Mouse (Mus musculus) hindbrain, postnatal 0 days (tissue): ENCODE data around the gene Gm4302. TPM values are rescaled to one million over a fixed set of nuclear protein-coding genes. Genes with fewer than 3 reads are reported as not detected.
"Not testable (repeated sequence)": the region's sequence is repeated elsewhere in the genome, so short reads cannot be mapped to it uniquely, and the experiment has no call there.

Experiments used
- ATAC-seq: fragments of 200-750 bp; cut with Nextera tagmentation; 2 replicates; pipeline ENCODE4 v1.8.0; 2017; ENCODE audit warnings: mild to moderate bottlenecking, moderate TSS enrichment, moderate library complexity
- DNase-seq: peaks from one replicate; pipeline ENCODE4 v3.0.0-alpha.2; 2015; ENCODE audit warnings: low spot score
- H3K27ac ChIP-seq: fragments of 300-500 bp; sonication (generic); 2 replicates; pipeline ENCODE4 v1.5.1; 2014; ENCODE audit warnings: mild to moderate bottlenecking
- H3K27me3 ChIP-seq: fragments of 300-500 bp; sonication (generic); 2 replicates; pipeline ENCODE4 v1.6.1; 2014; ENCODE audit warnings: low read length, mixed read lengths; ENCODE audit not compliant: insufficient read depth
- H3K36me3 ChIP-seq: fragments of 300-500 bp; sonication (generic); 2 replicates; pipeline ENCODE4 v1.6.1; 2014; ENCODE audit warnings: low read length, mixed read lengths; ENCODE audit not compliant: insufficient read depth
- H3K4me1 ChIP-seq: fragments of 300-500 bp; sonication (generic); 2 replicates; pipeline ENCODE4 v1.6.1; 2014; ENCODE audit warnings: antibody characterized with exemption, low read length, mixed read lengths; ENCODE audit not compliant: insufficient read depth
- H3K4me2 ChIP-seq: fragments of 300-500 bp; sonication (generic); 2 replicates; pipeline ENCODE4 v1.6.1; 2014; ENCODE audit warnings: low read depth, mild to moderate bottlenecking, low read length, moderate library complexity, mixed read lengths
- H3K4me3 ChIP-seq: fragments of 300-500 bp; sonication (generic); 2 replicates; pipeline ENCODE4 v1.5.1; 2014; ENCODE audit warnings: low read length
- H3K9ac ChIP-seq: fragments of 300-500 bp; sonication (generic); replicated peaks from 2 replicates; pipeline ENCODE4 v1.6.1; 2014; ENCODE audit warnings: mild to moderate bottlenecking, low read length, moderate library complexity, mixed read lengths
- H3K9me3 ChIP-seq: fragments of 300-500 bp; sonication (generic); 2 replicates; pipeline ENCODE4 v1.6.1; 2016; ENCODE audit warnings: low read length, mixed read lengths
- CTCF ChIP-seq: IDR thresholded peaks from 2 replicates; pipeline ENCODE4 v1.5.1; 2016; ENCODE audit warnings: antibody characterized with exemption, control low read depth, low read depth
- WGBS: fragments of 180-500 bp; shearing (Covaris S2); extraction: QIAGEN DNeasy Blood & Tissue Kit; methylation state at CpG from one replicate; pipeline ENCODE4 v1.1.7; 2014; 5-methylcytosine and 5-hydroxymethylcytosine counted together
- polyA plus RNA-seq: library from polyadenylated mRNA; unstranded; fragments of >200 nt; fragmentation: Nextera tagmentation; extraction: Ambion mirVana; gene quantifications from 2 replicates; pipeline ENCODE4 v1.2.1, GENCODE M21; 2015
- total RNA-seq: library from RNA; depleted of rRNA; stranded (reverse); fragments of >200 nt; gene quantifications from 2 replicates; pipeline ENCODE4 v1.2.3, GENCODE M21; 2014; rRNA removed

Gm4302 gene
- total RNA-seq: not detected in 2 replicates
- polyA plus RNA-seq: not detected in 2 replicates

GRCm38 (mm10) chr10:100340536-100340935 lies at the start of gene Gm4302:
Gene Gm4302, plus strand, starts transcription at chr10:100340836.
- WGBS: no CpG with 5 or more reads among the region's 3 CpGs
- not testable (repeated sequence) for H3K36me3 ChIP-seq, H3K27ac ChIP-seq, ATAC-seq, H3K27me3 ChIP-seq, H3K4me3 ChIP-seq, DNase-seq, H3K4me1 ChIP-seq, H3K9ac ChIP-seq, H3K9me3 ChIP-seq, H3K4me2 ChIP-seq

- DNase-seq (no peak), ATAC-seq (no peak)
- H3K4me2 ChIP-seq: no peak overlapping the region
- H3K27me3 ChIP-seq: no peaks in the 10 kb centered on the region
- no peak overlapping the region for H3K9ac ChIP-seq
- TF ChIP-seq CTCF: no peak
- H3K36me3 ChIP-seq: no peaks in the 10 kb centered on the region
- no peak overlapping the region for H3K4me3 ChIP-seq
- no peaks in the 10 kb centered on the region for H3K4me1 ChIP-seq
- no peaks in the 10 kb centered on the region for H3K9me3 ChIP-seq
- H3K27ac ChIP-seq: no peak overlapping the region
- 91% methylated on average over 2 of the region's 2 CpGs for WGBS
These were observed 44.5 kb upstream of the Gm4302 start for GRCm38 (mm10) chr10:100296105-100296504.

- not testable (repeated sequence) for H3K36me3 ChIP-seq, DNase-seq, H3K4me1 ChIP-seq, H3K27me3 ChIP-seq, H3K27ac ChIP-seq, H3K9me3 ChIP-seq, H3K4me2 ChIP-seq, H3K9ac ChIP-seq, H3K4me3 ChIP-seq, ATAC-seq
These were observed 40.5 kb upstream of the Gm4302 start for GRCm38 (mm10) chr10:100300106-100300505.

GRCm38 (mm10) chr10:100335376-100335775 lies 5.3 kb upstream of the Gm4302 start, which contains the start of gene Gm4301:
Gene Gm4301, plus strand, starts transcription at chr10:100335676.
- ATAC-seq, H3K9ac ChIP-seq, H3K36me3 ChIP-seq, H3K4me3 ChIP-seq, H3K9me3 ChIP-seq, H3K4me1 ChIP-seq, H3K4me2 ChIP-seq, DNase-seq, H3K27ac ChIP-seq, H3K27me3 ChIP-seq: not testable (repeated sequence)
- no CpG with 5 or more reads among the region's 2 CpGs for WGBS

DNA sequence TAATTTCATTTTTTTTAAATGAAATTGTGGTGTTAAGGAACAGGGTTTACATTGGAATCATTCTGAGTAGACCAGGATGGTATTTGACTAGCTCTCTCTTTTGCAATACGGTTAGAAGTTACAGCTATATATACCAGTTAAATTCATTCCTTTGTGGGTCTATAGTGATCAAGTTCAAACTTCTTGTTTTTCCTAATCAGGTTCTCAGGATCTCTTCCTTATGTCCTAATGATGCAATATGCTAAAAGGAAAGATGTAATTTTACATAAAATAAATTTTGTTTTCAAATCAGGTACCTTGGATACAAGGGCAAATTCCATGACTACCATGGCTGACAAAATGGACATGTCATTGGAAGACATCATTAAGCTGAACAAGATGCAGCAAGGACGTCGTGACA lies 5.0 kb downstream of the Gm4302 start, which contains the start of gene Gm4303:
Gene Gm4303, plus strand, starts transcription at position 301 of the 400 bp plus-strand sequence.
- H3K4me2 ChIP-seq, H3K36me3 ChIP-seq, H3K4me3 ChIP-seq, H3K9ac ChIP-seq, DNase-seq, H3K9me3 ChIP-seq, H3K27me3 ChIP-seq, H3K27ac ChIP-seq, H3K4me1 ChIP-seq, ATAC-seq: not testable (repeated sequence)
- WGBS: no CpG with 5 or more reads among the region's 3 CpGs

GRCm38 (mm10) chr10:100350793-100351192 lies 10.2 kb downstream of the Gm4302 start, which contains the start of gene Gm4305:
Gene Gm4305, plus strand, starts transcription at chr10:100351093.
- ATAC-seq, H3K36me3 ChIP-seq, H3K9me3 ChIP-seq, H3K9ac ChIP-seq, H3K27ac ChIP-seq, H3K27me3 ChIP-seq, H3K4me2 ChIP-seq, H3K4me3 ChIP-seq, DNase-seq, H3K4me1 ChIP-seq: not testable (repeated sequence)
- no CpG with 5 or more reads among the region's 3 CpGs for WGBS

DNA sequence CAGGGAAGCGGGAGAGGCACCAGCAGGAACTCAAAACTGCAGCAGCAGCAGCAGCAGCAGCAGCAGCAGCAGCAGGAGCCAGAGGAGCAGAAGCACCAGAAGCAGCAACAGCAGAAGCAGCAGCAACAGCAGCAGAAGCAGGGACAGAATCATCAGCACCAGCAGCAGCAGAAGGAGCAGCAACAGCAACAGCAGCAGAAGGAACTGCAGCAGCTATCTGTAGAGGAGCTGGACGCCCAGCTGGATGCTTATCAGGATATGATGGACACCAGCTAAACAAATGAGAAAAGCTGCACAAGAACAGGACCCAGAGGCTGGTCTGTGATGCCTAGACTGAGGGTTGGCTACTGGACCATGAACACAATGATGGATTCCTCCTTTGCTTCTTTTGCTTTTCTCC lies 16.2 kb downstream of the Gm4302 start:
- ATAC-seq, H3K36me3 ChIP-seq, H3K9ac ChIP-seq, DNase-seq, H3K27me3 ChIP-seq, H3K4me3 ChIP-seq, H3K4me2 ChIP-seq, H3K9me3 ChIP-seq, H3K4me1 ChIP-seq, H3K27ac ChIP-seq: not testable (repeated sequence)
- WGBS: 82% methylated on average over 1 of the region's 2 CpGs

DNA sequence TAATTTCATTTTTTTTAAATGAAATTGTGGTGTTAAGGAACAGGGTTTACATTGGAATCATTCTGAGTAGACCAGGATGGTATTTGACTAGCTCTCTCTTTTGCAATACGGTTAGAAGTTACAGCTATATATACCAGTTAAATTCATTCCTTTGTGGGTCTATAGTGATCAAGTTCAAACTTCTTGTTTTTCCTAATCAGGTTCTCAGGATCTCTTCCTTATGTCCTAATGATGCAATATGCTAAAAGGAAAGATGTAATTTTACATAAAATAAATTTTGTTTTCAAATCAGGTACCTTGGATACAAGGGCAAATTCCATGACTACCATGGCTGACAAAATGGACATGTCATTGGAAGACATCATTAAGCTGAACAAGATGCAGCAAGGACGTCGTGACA lies 20.4 kb downstream of the Gm4302 start, which contains the start of gene Gm4307:
Gene Gm4307, plus strand, starts transcription at position 301 of the 400 bp plus-strand sequence.
- not testable (repeated sequence) for DNase-seq, H3K9me3 ChIP-seq, H3K9ac ChIP-seq, H3K36me3 ChIP-seq, H3K4me3 ChIP-seq, H3K27ac ChIP-seq, H3K27me3 ChIP-seq, H3K4me1 ChIP-seq, H3K4me2 ChIP-seq, ATAC-seq
- WGBS: no CpG with 5 or more reads among the region's 3 CpGs

- H3K9me3 ChIP-seq, H3K4me3 ChIP-seq, H3K27me3 ChIP-seq, H3K4me1 ChIP-seq, DNase-seq, H3K27ac ChIP-seq, H3K9ac ChIP-seq, H3K4me2 ChIP-seq, H3K36me3 ChIP-seq, ATAC-seq: not testable (repeated sequence)
- no CpG with 5 or more reads among the region's 2 CpGs for WGBS
These were observed 41.8 kb downstream of the Gm4302 start, which contains the start of gene Gm4312 for GRCm38 (mm10) chr10:100382460-100382859. Gene Gm4312, minus strand, starts transcription at chr10:100382560.
